16 mouse cellular contexts compared by ENCODE assay signal in genomic region chr6:111932596-111932995, GRCm38 (mm10).
"Had no signal": no experiment of that assay in that cellular context is flagged by ENCODE, and none has a peak within 500 bp of the region (broad histone marks: within the 10 kb centered on the region; RNA-seq: fewer than 3 reads in every experiment).

No protein-coding gene starts in this region.

- H3K27ac ChIP-seq: liver, embryonic 13.5 days; midbrain, embryonic 13.5 days; neural tube, embryonic 13.5 days; stomach, embryonic 15.5 days had no signal

- H3K9ac ChIP-seq: liver, embryonic 13.5 days; midbrain, embryonic 13.5 days; neural tube, embryonic 13.5 days; stomach, embryonic 15.5 days had no signal

- H3K4me2 ChIP-seq: liver, embryonic 13.5 days; midbrain, embryonic 13.5 days; neural tube, embryonic 13.5 days; stomach, embryonic 15.5 days had no signal

- H3K4me3 ChIP-seq: liver, embryonic 13.5 days; midbrain, embryonic 13.5 days; myocyte; neural tube, embryonic 13.5 days; stomach, embryonic 15.5 days had no signal

- H3K9me3 ChIP-seq: midbrain, embryonic 13.5 days; stomach, embryonic 15.5 days had no signal

- ATAC-seq: midbrain, embryonic 13.5 days had no signal

- DNase-seq: kidney, adult 18-20 months; kidney, adult 9 months; kidney, postnatal 14 days; kidney, postnatal 4 days; liver, embryonic 13.5 days; lung, adult 2 months; lung, postnatal 14 days; lung, postnatal 4 days; retina, postnatal 1 day; right cerebral cortex, postnatal 25 days; spleen, adult 18-20 months; thymus, postnatal 25 days had no signal

- H3K36me3 ChIP-seq: liver, embryonic 13.5 days; midbrain, embryonic 13.5 days; neural tube, embryonic 13.5 days; stomach, embryonic 15.5 days had no signal

- H3K4me1 ChIP-seq: liver, embryonic 13.5 days; midbrain, embryonic 13.5 days; neural tube, embryonic 13.5 days; stomach, embryonic 15.5 days had no signal

- H3K27me3 ChIP-seq: liver, embryonic 13.5 days; midbrain, embryonic 13.5 days; neural tube, embryonic 13.5 days; stomach, embryonic 15.5 days had no signal
